Mouse (Mus musculus) hindbrain, embryonic 16.5 days (tissue): ENCODE results near the gene Phkg1. TPM values are rescaled to one million over a fixed set of nuclear protein-coding genes. Genes with fewer than 3 reads are reported as not detected.
"Not testable (repeated sequence)": the region's sequence is repeated elsewhere in the genome, so short reads cannot be mapped to it uniquely, and the experiment has no call there.

Source experiments
- ATAC-seq: fragments of 200-750 bp; cut with Nextera tagmentation; 2 replicates; pipeline ENCODE4 v1.8.0; 2017; ENCODE audit warnings: moderate TSS enrichment, moderate library complexity
- H3K27ac ChIP-seq: fragments of 300-500 bp; sonication (generic); 2 replicates; pipeline ENCODE4 v1.5.1; 2014; ENCODE audit warnings: low read depth, mild to moderate bottlenecking, control low read depth, low read length, moderate library complexity
- H3K27me3 ChIP-seq: fragments of 300-500 bp; sonication (generic); replicated peaks from 2 replicates; pipeline ENCODE4 v1.6.1; 2014; ENCODE audit warnings: low read length; ENCODE audit not compliant: control insufficient read depth, insufficient read depth
- H3K36me3 ChIP-seq: fragments of 300-500 bp; sonication (generic); 2 replicates; pipeline ENCODE4 v1.6.1; 2014; ENCODE audit warnings: mild to moderate bottlenecking, low read length, moderate library complexity, mixed read lengths; ENCODE audit not compliant: control insufficient read depth, insufficient read depth
- H3K4me1 ChIP-seq: fragments of 300-500 bp; sonication (generic); 2 replicates; pipeline ENCODE4 v1.6.1; 2014; ENCODE audit warnings: low read depth, low read length; ENCODE audit not compliant: control insufficient read depth, insufficient read depth
- H3K4me2 ChIP-seq: fragments of 300-500 bp; sonication (generic); 2 replicates; pipeline ENCODE4 v1.6.1; 2014; ENCODE audit warnings: mild to moderate bottlenecking, low read length, control low read depth, moderate library complexity
- H3K4me3 ChIP-seq: fragments of 300-500 bp; sonication (generic); 2 replicates; pipeline ENCODE4 v1.5.1; 2014; ENCODE audit warnings: mild to moderate bottlenecking, low read length, control low read depth, moderate library complexity
- H3K9ac ChIP-seq: fragments of 300-500 bp; sonication (generic); 2 replicates; pipeline ENCODE4 v1.6.1; 2014; ENCODE audit warnings: low read depth, mild to moderate bottlenecking, control low read depth, low read length, moderate library complexity
- H3K9me3 ChIP-seq: fragments of 300-500 bp; sonication (generic); 2 replicates; pipeline ENCODE4 v1.6.1; 2014; ENCODE audit warnings: mild to moderate bottlenecking, low read length, moderate library complexity; ENCODE audit not compliant: control insufficient read depth
- WGBS: fragments of 180-500 bp; shearing (Covaris S2); extraction: QIAGEN DNeasy Blood & Tissue Kit; methylation state at CpG from one replicate; pipeline ENCODE4 v1.1.7; 2014; 5-methylcytosine and 5-hydroxymethylcytosine counted together
- polyA plus RNA-seq: library from polyadenylated mRNA; unstranded; fragments of >200 nt; fragmentation: Nextera tagmentation; extraction: Ambion mirVana; gene quantifications from 2 replicates; pipeline ENCODE4 v1.2.1, GENCODE M21; 2015

Gene Phkg1
- polyA plus RNA-seq, 1 experiment from 2014 or later, result 1.0 TPM

- Histone ChIP-seq H3K4me1 (no peaks in the 10 kb centered on the region), H3K4me3 (no peak overlapping the region), H3K27ac (no peak overlapping the region), H3K27me3 (no peaks in the 10 kb centered on the region), H3K4me2 (no peak overlapping the region), H3K9me3 (no peaks in the 10 kb centered on the region), H3K9ac (no peak overlapping the region), H3K36me3 (no peaks in the 10 kb centered on the region)
- 50% methylated on average over 9 of the region's 9 CpGs for WGBS
- ATAC-seq, result no peak
Measured at GRCm38 (mm10) chr5:129929924-129930855, 31.8 kb upstream of the Phkg1 start.

GRCm38 (mm10) chr5:129925933-129926332 is 27.6 kb upstream of the Phkg1 start:
- H3K9me3 ChIP-seq, result no peaks in the 10 kb centered on the region
- WGBS, result 81% methylated on average over 5 of the region's 5 CpGs
- H3K36me3 ChIP-seq, result no peaks in the 10 kb centered on the region
- ATAC-seq, result no peak
- no peaks in the 10 kb centered on the region for H3K27me3 ChIP-seq
- H3K27ac ChIP-seq, result no peak overlapping the region
- no peak overlapping the region for H3K4me3 ChIP-seq
- H3K9ac ChIP-seq, result no peak overlapping the region
- no peak overlapping the region for H3K4me2 ChIP-seq
- no peaks in the 10 kb centered on the region for H3K4me1 ChIP-seq

GRCm38 (mm10) chr5:129924820-129925452 is 26.6 kb upstream of the Phkg1 start:
- 91% methylated on average over 8 of the region's 8 CpGs for WGBS
- H3K4me2 ChIP-seq, result no peak overlapping the region
- H3K36me3 ChIP-seq, result no peaks in the 10 kb centered on the region
- H3K9me3 ChIP-seq, result no peaks in the 10 kb centered on the region
- no peaks in the 10 kb centered on the region for H3K27me3 ChIP-seq
- no peak overlapping the region for H3K27ac ChIP-seq
- no peaks in the 10 kb centered on the region for H3K4me1 ChIP-seq
- no peak for ATAC-seq
- H3K4me3 ChIP-seq, result no peak overlapping the region
- H3K9ac ChIP-seq, result no peak overlapping the region

GRCm38 (mm10) chr5:129921972-129922371 is 23.6 kb upstream of the Phkg1 start:
- no peak for ATAC-seq
- WGBS, result 93% methylated on average over 4 of the region's 4 CpGs

GRCm38 (mm10) chr5:129919320-129919719 is 21.0 kb upstream of the Phkg1 start:
- ATAC-seq, result no peak
- Histone ChIP-seq H3K36me3 (no peaks in the 10 kb centered on the region), H3K4me2 (no peak overlapping the region), H3K9ac (no peak overlapping the region), H3K27me3 (no peaks in the 10 kb centered on the region), H3K4me1 (no peaks in the 10 kb centered on the region), H3K27ac (no peak overlapping the region), H3K4me3 (no peak overlapping the region), H3K9me3 (no peaks in the 10 kb centered on the region)
- 72% methylated on average over 8 of the region's 8 CpGs for WGBS

More at GRCm38 (mm10) chr5:129921972-129922371, 23.6 kb upstream of the Phkg1 start:
- no peaks in the 10 kb centered on the region for H3K4me1 ChIP-seq
- H3K9ac ChIP-seq, result no peak overlapping the region
- H3K4me2 ChIP-seq, result no peak overlapping the region
- no peak overlapping the region for H3K4me3 ChIP-seq
- H3K27ac ChIP-seq, result no peak overlapping the region
- no peaks in the 10 kb centered on the region for H3K9me3 ChIP-seq
- no peaks in the 10 kb centered on the region for H3K27me3 ChIP-seq
- no peaks in the 10 kb centered on the region for H3K36me3 ChIP-seq

GRCm38 (mm10) chr5:129918752-129919151 is 20.4 kb upstream of the Phkg1 start:
- Histone ChIP-seq H3K27me3 (no peaks in the 10 kb centered on the region), H3K4me3 (no peak overlapping the region), H3K27ac (no peak overlapping the region), H3K9me3 (no peaks in the 10 kb centered on the region), H3K9ac (no peak overlapping the region), H3K36me3 (no peaks in the 10 kb centered on the region), H3K4me2 (no peak overlapping the region), H3K4me1 (no peaks in the 10 kb centered on the region)
- no peak for ATAC-seq
- WGBS, result 82% methylated on average over 9 of the region's 9 CpGs

- Histone ChIP-seq H3K4me3 (no peak overlapping the region), H3K9me3 (no peaks in the 10 kb centered on the region), H3K9ac (no peak overlapping the region), H3K36me3 (no peaks in the 10 kb centered on the region), H3K4me1 (no peaks in the 10 kb centered on the region), H3K27me3 (no peaks in the 10 kb centered on the region), H3K27ac (no peak overlapping the region), H3K4me2 (no peak overlapping the region)
- 92% methylated on average over 24 of the region's 24 CpGs for WGBS
- no peak for ATAC-seq
Measured at GRCm38 (mm10) chr5:129918065-129918651, 19.8 kb upstream of the Phkg1 start.

GRCm38 (mm10) chr5:129915491-129915890 is 17.1 kb upstream of the Phkg1 start:
- H3K4me1 ChIP-seq, result not testable (repeated sequence)

GRCm38 (mm10) chr5:129914024-129914423 is 15.7 kb upstream of the Phkg1 start:
- ATAC-seq, result no peak
- H3K4me3 ChIP-seq, result no peak overlapping the region

More at GRCm38 (mm10) chr5:129915491-129915890, 17.1 kb upstream of the Phkg1 start:
- not testable (repeated sequence) for H3K36me3 ChIP-seq, H3K27me3 ChIP-seq, H3K4me2 ChIP-seq, H3K4me3 ChIP-seq, ATAC-seq, H3K27ac ChIP-seq, H3K9ac ChIP-seq, H3K9me3 ChIP-seq
- 90% methylated on average over 11 of the region's 11 CpGs for WGBS

More at GRCm38 (mm10) chr5:129914024-129914423, 15.7 kb upstream of the Phkg1 start:
- Histone ChIP-seq H3K27me3 (no peaks in the 10 kb centered on the region), H3K4me1 (0 out of 2 replicates have a peak, but pooled peaks cover 1% of the 10 kb centered on the region), H3K36me3 (no peaks in the 10 kb centered on the region), H3K9ac (no peak overlapping the region), H3K27ac (no peak overlapping the region), H3K4me2 (no peak overlapping the region), H3K9me3 (no peaks in the 10 kb centered on the region)
- 11% methylated on average over 2 of the region's 2 CpGs for WGBS
